Mouse (Mus musculus) forebrain, embryonic 14.5 days (tissue): ENCODE results near the gene Tm9sf3. TPM values are rescaled to one million over a fixed set of nuclear protein-coding genes. Genes with fewer than 3 reads are reported as not detected.
A peak's percentile ranks its signal among the peaks of the same experiment; 100 is the strongest.

ENCODE experiments used
- ATAC-seq: fragments of 200-750 bp; cut with Nextera tagmentation; 2 replicates; pipeline ENCODE4 v1.8.0; 2017; ENCODE audit warnings: mild to moderate bottlenecking, moderate library complexity
- DNase-seq: peaks from one replicate; pipeline ENCODE4 v3.0.0-alpha.2; 2015; ENCODE audit warnings: low spot score
- H3K27ac ChIP-seq: fragments of 300-500 bp; sonication (generic); 2 replicates; pipeline ENCODE4 v1.5.1; 2014; ENCODE audit warnings: low read depth, mild to moderate bottlenecking, control low read depth, low read length, moderate library complexity
- H3K27me3 ChIP-seq: fragments of 300-500 bp; sonication (generic); replicated peaks from 2 replicates; pipeline ENCODE4 v1.6.1; 2014; ENCODE audit warnings: low read length, control low read depth, mixed read lengths; ENCODE audit not compliant: control insufficient read depth, insufficient read depth
- H3K36me3 ChIP-seq: fragments of 300-500 bp; sonication (generic); 2 replicates; pipeline ENCODE4 v1.6.1; 2014; ENCODE audit warnings: low read length, control low read depth; ENCODE audit not compliant: control insufficient read depth, insufficient read depth
- H3K4me1 ChIP-seq: fragments of 300-500 bp; sonication (generic); 2 replicates; pipeline ENCODE4 v1.6.1; 2014; ENCODE audit warnings: antibody characterized with exemption, low read length, control low read depth; ENCODE audit not compliant: control insufficient read depth, insufficient read depth
- H3K4me2 ChIP-seq: fragments of 300-500 bp; sonication (generic); 2 replicates; pipeline ENCODE4 v1.6.1; 2014; ENCODE audit warnings: mild to moderate bottlenecking, control low read depth, low read length
- H3K4me3 ChIP-seq: fragments of 300-500 bp; sonication (generic); 2 replicates; pipeline ENCODE4 v1.5.1; 2014; ENCODE audit warnings: low read depth, low read length, control low read depth
- H3K9ac ChIP-seq: fragments of 300-500 bp; sonication (generic); 2 replicates; pipeline ENCODE4 v1.6.1; 2014; ENCODE audit warnings: mild to moderate bottlenecking, low read length, control low read depth, moderate library complexity
- H3K9me3 ChIP-seq: fragments of 300-500 bp; sonication (generic); replicated peaks from 2 replicates; pipeline ENCODE4 v1.6.1; 2016; ENCODE audit warnings: low read length, control low read depth, mixed read lengths; ENCODE audit not compliant: control insufficient read depth
- WGBS: fragments of 180-500 bp; shearing (Covaris S2); extraction: QIAGEN DNeasy Blood & Tissue Kit; methylation state at CpG from one replicate; pipeline ENCODE4 v1.1.7; 2014; 5-methylcytosine and 5-hydroxymethylcytosine counted together
- polyA plus RNA-seq: library from polyadenylated mRNA; unstranded; fragments of >200 nt; fragmentation: Nextera tagmentation; extraction: Ambion mirVana; gene quantifications from 2 replicates; pipeline ENCODE4 v1.2.1, GENCODE M21; 2014

Tm9sf3 gene
- polyA plus RNA-seq, 1 experiment from 2014 or later: 81.5 TPM

DNA sequence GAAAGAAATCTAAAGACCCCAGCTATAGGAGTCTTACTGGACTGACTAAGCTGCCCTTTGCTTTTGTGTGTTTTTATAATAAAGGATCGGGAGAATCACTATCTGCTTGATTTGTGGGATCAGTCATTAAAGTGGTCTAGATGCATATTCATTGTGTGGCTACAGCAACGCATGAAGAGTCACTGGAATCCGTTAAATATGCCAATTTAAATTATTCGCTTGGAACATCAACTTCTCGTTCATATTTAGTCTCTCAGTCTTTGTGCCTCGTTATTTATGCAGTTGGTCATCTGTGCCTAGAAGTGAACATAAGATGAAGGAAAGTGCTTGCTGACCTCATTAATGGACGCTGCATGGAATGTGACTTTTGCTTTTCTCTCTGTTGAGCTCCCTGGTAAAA lies 7.1 kb upstream of the Tm9sf3 start:
- ATAC-seq (no peak), DNase-seq (no peak)
- no peaks in the 10 kb centered on the region for H3K4me1 ChIP-seq
- no peaks in the 10 kb centered on the region for H3K27me3 ChIP-seq
- no peaks in the 10 kb centered on the region for H3K36me3 ChIP-seq
- H3K27ac ChIP-seq: no peak overlapping the region
- no peak overlapping the region for H3K4me2 ChIP-seq
- no peaks in the 10 kb centered on the region for H3K9me3 ChIP-seq
- H3K4me3 ChIP-seq: no peak overlapping the region
- no peak overlapping the region for H3K9ac ChIP-seq
- 73% methylated on average over 7 of the region's 7 CpGs for WGBS

- ATAC-seq: no peak
- H3K27me3 ChIP-seq: no peaks in the 10 kb centered on the region
- peak; percentile 54 for DNase-seq
- no peak overlapping the region for H3K27ac ChIP-seq
- H3K4me3 ChIP-seq: no peak overlapping the region
- H3K4me1 ChIP-seq: no peaks in the 10 kb centered on the region
- H3K36me3 ChIP-seq: no peaks in the 10 kb centered on the region
- 59% methylated on average over 9 of the region's 9 CpGs for WGBS
- H3K9ac ChIP-seq: no peak overlapping the region
- no peak overlapping the region for H3K4me2 ChIP-seq
- no peaks in the 10 kb centered on the region for H3K9me3 ChIP-seq
Measured at GRCm38 (mm10) chr19:41270151-41270727, 6.4 kb upstream of the Tm9sf3 start.

GRCm38 (mm10) chr19:41266251-41266901 lies 2.6 kb upstream of the Tm9sf3 start:
- Histone ChIP-seq H3K9ac (no peak overlapping the region), H3K4me2 (no peak overlapping the region), H3K36me3 (no peaks in the 10 kb centered on the region), H3K4me1 (peaks cover 4% of the 10 kb centered on the region), H3K27me3 (no peaks in the 10 kb centered on the region), H3K9me3 (no peaks in the 10 kb centered on the region), H3K4me3 (no peak overlapping the region), H3K27ac (no peak overlapping the region)
- WGBS: 59% methylated on average over 8 of the region's 8 CpGs
- ATAC-seq (no peak), DNase-seq (no peak)

GRCm38 (mm10) chr19:41264331-41264799 lies 568 bp upstream of the Tm9sf3 start:
- H3K9ac ChIP-seq: peak overlapping the region; percentile 96
- DNase-seq: no peak
- no peak for ATAC-seq

DNA sequence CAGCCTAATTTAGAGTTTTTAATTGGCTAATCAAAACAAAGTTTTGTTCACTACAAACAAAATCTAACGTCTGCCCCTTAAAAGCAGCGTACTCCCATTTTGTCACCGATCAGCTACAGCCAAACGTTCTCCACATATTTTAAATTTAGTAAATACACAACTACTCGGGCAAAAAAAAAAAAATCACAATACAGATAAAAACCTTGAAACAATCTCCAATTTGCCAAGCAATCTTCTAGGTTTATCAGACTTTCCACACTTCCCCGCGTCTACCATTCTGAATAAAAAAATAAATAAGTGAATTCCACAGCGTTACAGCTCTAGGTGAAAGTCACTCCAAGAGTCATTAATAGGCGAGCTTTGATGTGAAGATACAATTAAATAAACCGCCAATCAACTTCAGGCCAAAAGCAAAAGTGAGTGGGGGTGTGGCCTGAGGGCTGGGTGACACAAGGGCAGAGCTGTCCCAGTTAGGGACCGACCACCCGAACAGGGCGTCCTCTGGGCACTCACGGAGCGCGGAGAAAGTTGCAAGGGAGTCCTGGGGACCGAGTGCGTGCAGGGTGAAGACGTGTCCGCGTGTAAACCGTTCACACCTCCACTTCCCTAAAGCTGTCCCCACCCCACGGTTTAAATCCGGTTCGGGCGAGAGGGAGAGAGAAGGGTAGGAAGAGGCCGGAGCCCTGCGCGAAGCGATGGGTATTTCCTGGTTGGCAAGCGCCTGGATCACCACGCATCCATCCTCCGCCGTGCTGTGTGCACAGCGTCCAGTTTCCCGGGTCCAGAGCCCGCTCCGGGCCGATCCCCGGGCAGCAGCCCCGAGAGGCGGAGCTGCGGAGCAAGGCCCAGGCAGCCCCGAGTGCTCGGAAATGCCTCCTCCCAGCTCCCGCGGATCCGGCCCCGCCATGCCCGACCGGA lies 826 bp downstream of the Tm9sf3 start:
- peak overlapping the region; percentile 66 for H3K4me2 ChIP-seq
- H3K4me3 ChIP-seq: peak overlapping the region; percentile 92
- peaks cover 7% of the 10 kb centered on the region for H3K4me1 ChIP-seq
- ATAC-seq (peak; percentile 84), DNase-seq (peak; percentile 59)
- H3K9ac ChIP-seq: peak overlapping the region; percentile 96
- H3K36me3 ChIP-seq: no peaks in the 10 kb centered on the region
- no peaks in the 10 kb centered on the region for H3K9me3 ChIP-seq
- H3K27me3 ChIP-seq: no peaks in the 10 kb centered on the region
- peak overlapping the region; percentile 96 for H3K27ac ChIP-seq
- 3% methylated on average over 50 of the region's 51 CpGs for WGBS

More at GRCm38 (mm10) chr19:41264331-41264799, 568 bp upstream of the Tm9sf3 start:
- Histone ChIP-seq H3K27me3 (no peaks in the 10 kb centered on the region), H3K36me3 (no peaks in the 10 kb centered on the region), H3K4me3 (peak overlapping the region; percentile 92), H3K27ac (peak overlapping the region; percentile 96), H3K4me2 (peak overlapping the region; percentile 66), H3K4me1 (peaks cover 7% of the 10 kb centered on the region), H3K9me3 (no peaks in the 10 kb centered on the region)
- WGBS: 37% methylated on average over 13 of the region's 13 CpGs

DNA sequence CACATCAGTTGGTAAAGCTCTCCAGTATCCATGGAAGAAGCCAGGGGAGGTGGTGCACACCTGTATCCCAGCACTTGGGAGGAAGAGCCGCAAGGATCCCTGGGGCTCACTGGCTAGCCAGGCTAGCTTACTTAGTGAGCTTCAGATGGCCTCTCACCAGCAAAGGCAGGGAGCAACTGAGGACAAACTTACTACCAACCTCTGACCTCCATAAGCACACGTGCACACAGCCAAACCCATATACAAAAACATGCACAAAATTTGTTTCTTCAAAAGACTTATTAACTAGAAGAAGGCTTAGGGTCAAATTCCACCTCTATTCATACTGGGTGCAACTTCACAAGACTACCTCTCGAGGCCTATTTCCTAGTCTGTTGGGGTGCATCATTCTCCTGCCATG lies 3.1 kb downstream of the Tm9sf3 start:
- H3K9ac ChIP-seq: no peak overlapping the region
- WGBS: 87% methylated on average over 3 of the region's 3 CpGs
- H3K9me3 ChIP-seq: no peaks in the 10 kb centered on the region
- H3K36me3 ChIP-seq: no peaks in the 10 kb centered on the region
- no peak for ATAC-seq
- H3K4me1 ChIP-seq: peaks cover 7% of the 10 kb centered on the region
- H3K4me2 ChIP-seq: no peak overlapping the region
- H3K27ac ChIP-seq: no peak overlapping the region
- no peak for DNase-seq
- no peaks in the 10 kb centered on the region for H3K27me3 ChIP-seq
- no peak overlapping the region for H3K4me3 ChIP-seq

GRCm38 (mm10) chr19:41259256-41259655 lies 4.5 kb downstream of the Tm9sf3 start:
- Histone ChIP-seq H3K27me3 (no peaks in the 10 kb centered on the region), H3K9ac (no peak overlapping the region), H3K36me3 (peaks cover 6% of the 10 kb centered on the region), H3K27ac (no peak overlapping the region), H3K4me3 (no peak overlapping the region), H3K4me2 (no peak overlapping the region), H3K4me1 (peaks cover 7% of the 10 kb centered on the region), H3K9me3 (no peaks in the 10 kb centered on the region)
- ATAC-seq: no peak
- no peak for DNase-seq
- WGBS: 73% methylated on average over 6 of the region's 6 CpGs

DNA sequence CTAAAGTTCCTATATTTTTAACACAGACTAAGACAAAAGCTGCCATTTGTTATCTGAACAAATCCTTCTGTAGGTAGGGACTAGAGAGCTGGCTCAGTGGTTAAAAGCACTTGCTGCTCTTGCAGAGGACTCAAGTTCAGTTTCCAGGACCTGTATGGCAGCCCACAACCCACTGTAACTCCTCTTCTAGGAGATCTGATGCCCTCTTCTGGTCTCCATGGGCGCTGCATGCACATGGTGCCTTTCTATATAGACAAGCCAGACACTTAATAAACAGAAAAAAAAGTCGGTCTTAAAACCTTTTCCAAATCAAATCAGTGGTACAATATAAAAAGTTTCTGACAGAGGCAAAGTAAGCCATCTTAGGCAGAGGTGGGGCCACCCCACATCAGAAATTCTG lies 5.1 kb downstream of the Tm9sf3 start:
- Histone ChIP-seq H3K36me3 (peaks cover 6% of the 10 kb centered on the region), H3K9me3 (no peaks in the 10 kb centered on the region), H3K27ac (no peak overlapping the region), H3K9ac (no peak overlapping the region), H3K27me3 (no peaks in the 10 kb centered on the region), H3K4me2 (no peak overlapping the region), H3K4me3 (no peak overlapping the region), H3K4me1 (peaks cover 7% of the 10 kb centered on the region)
- no peak for ATAC-seq
- DNase-seq: peak; percentile 58
- 35% methylated on average over 2 of the region's 2 CpGs for WGBS
